Comparison of ENCODE assay signal across 18 mouse cellular contexts in the genomic region with DNA sequence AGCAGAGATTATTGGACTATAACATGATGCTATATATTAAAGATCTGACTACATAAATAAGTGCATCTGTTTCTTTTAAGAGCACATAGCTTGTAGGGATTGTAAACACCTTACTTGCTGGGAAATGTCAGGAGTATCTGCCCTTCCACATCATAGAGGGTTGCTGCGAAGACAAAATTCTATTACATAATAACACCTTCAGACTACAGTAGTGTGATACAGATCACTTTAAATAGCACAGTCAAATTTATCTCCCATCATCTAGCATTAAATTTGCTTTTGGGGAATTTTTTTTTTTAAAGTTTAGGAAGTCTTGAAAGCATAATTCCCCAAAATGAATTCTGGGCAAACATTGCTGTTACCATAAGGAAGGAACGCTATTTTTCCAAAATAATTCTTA. TPM values are rescaled to one million over a fixed set of nuclear protein-coding genes. Genes with fewer than 3 reads are reported as not detected.
"Had no signal": no experiment of that assay in that cellular context is flagged by ENCODE, and none has a peak within 500 bp of the region (broad histone marks: within the 10 kb centered on the region; RNA-seq: fewer than 3 reads in every experiment).

No protein-coding gene starts in this region.

- DNase-seq: retina, postnatal 1 day; right cerebral cortex, adult 18-20 months; right cerebral cortex, postnatal 14 days; right cerebral cortex, postnatal 25 days; right cerebral cortex, postnatal 4 days; spleen, adult 18-20 months; thymus, adult 18-20 months; thymus, adult 2 months; thymus, postnatal 14 days; thymus, postnatal 25 days; thymus, postnatal 36 days; thymus, postnatal 4 days had no signal

- H3K27ac ChIP-seq: neural tube, embryonic 12.5 days; neural tube, embryonic 13.5 days; neural tube, embryonic 15.5 days; stomach, embryonic 15.5 days; stomach, postnatal 0 days had no signal

- H3K4me3 ChIP-seq: neural tube, embryonic 12.5 days; neural tube, embryonic 13.5 days; neural tube, embryonic 15.5 days; stomach, embryonic 15.5 days had no signal

RNA-seq across cellular contexts. Expression of a gene that starts 25.9 kb away (rescaled TPM):
- total RNA-seq: neutrophil, adult 5-6 weeks had no signal
